Mouse (Mus musculus): Measurements from ENCODE around the gene Ralb. TPM values are rescaled to one million over a fixed set of nuclear protein-coding genes. Genes with fewer than 3 reads are reported as not detected.

Gene Ralb
- polyA plus RNA-seq, 1 experiment from 2014 or later, result 85.5 TPM

- no peak overlapping the region for H3K4me2 ChIP-seq (ENCODE audit: low read depth, severe bottlenecking)
- H3K9me3 ChIP-seq (ENCODE audit: control insufficient read depth, low read length), result no peaks in the 10 kb centered on the region
- ATAC-seq (ENCODE audit: insufficient number of reproducible peaks, low FRiP score, low TSS enrichment, low read depth) (no peak), DNase-seq (ENCODE audit: low spot score) (no peak)
- no peak overlapping the region for H3K9ac ChIP-seq (ENCODE audit: low read length)
- no peaks in the 10 kb centered on the region; the same call in 1 of the 2 replicates for H3K36me3 ChIP-seq (ENCODE audit: control insufficient read depth, insufficient read depth, low read length)
- H3K4me3 ChIP-seq (ENCODE audit: low read depth, low read length), result no peak overlapping the region
- no peaks in the 10 kb centered on the region for H3K4me1 ChIP-seq (ENCODE audit: control insufficient read depth, insufficient read depth, low read length)
- no peak overlapping the region for H3K27ac ChIP-seq (replicated peaks; ENCODE audit: low read depth, low read length)
- no peaks in the 10 kb centered on the region for H3K27me3 ChIP-seq (ENCODE audit: control insufficient read depth, insufficient read depth, low read length)
- WGBS, result 92% methylated on average over 18 of the region's 18 CpGs
These were observed 28.7 kb upstream of the Ralb start for GRCm38 (mm10) chr1:119533093-119533805.

GRCm38 (mm10) chr1:119532165-119532564, 27.6 kb upstream of the Ralb start:
- peaks cover 5% of the 10 kb centered on the region for H3K36me3 ChIP-seq (ENCODE audit: control insufficient read depth, insufficient read depth, low read length)
- DNase-seq (ENCODE audit: low spot score) (no peak), ATAC-seq (ENCODE audit: insufficient number of reproducible peaks, low FRiP score, low TSS enrichment, low read depth) (no peak)
- H3K9me3 ChIP-seq (ENCODE audit: control insufficient read depth, low read length), result no peaks in the 10 kb centered on the region
- H3K4me1 ChIP-seq (ENCODE audit: control insufficient read depth, insufficient read depth, low read length), result no peaks in the 10 kb centered on the region
- no peak overlapping the region for H3K4me3 ChIP-seq (ENCODE audit: low read depth, low read length)
- no peak overlapping the region for H3K4me2 ChIP-seq (ENCODE audit: low read depth, severe bottlenecking)
- WGBS, result 92% methylated on average over 6 of the region's 6 CpGs
- no peaks in the 10 kb centered on the region for H3K27me3 ChIP-seq (ENCODE audit: control insufficient read depth, insufficient read depth, low read length)
- no peak overlapping the region for H3K27ac ChIP-seq (replicated peaks; ENCODE audit: low read depth, low read length)
- H3K9ac ChIP-seq (ENCODE audit: low read length), result no peak overlapping the region

DNA sequence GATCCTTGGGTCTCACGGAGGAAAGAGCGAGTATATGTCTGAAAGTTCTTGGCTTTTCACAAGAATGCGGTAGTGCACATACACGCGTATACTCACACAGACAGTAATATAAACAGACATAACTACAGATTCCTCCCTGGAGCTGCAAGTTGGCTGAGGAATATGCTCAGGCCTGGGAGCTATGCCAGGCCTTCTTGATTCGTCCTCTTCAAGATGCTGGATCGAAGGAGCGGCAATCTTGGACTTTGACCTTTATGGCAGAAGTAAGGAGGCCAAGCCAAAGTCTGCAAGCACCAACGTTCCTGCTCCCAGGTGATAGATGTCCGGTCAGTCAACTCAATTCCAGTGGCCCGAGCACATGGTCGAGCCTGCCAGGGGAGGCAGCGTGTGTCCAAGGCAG, 26.3 kb upstream of the Ralb start:
- Histone ChIP-seq H3K4me1 (ENCODE audit: control insufficient read depth, insufficient read depth, low read length) (peaks cover 5% of the 10 kb centered on the region), H3K36me3 (ENCODE audit: control insufficient read depth, insufficient read depth, low read length) (peaks cover 5% of the 10 kb centered on the region), H3K4me2 (ENCODE audit: low read depth, severe bottlenecking) (no peak overlapping the region), H3K27me3 (ENCODE audit: control insufficient read depth, insufficient read depth, low read length) (no peaks in the 10 kb centered on the region), H3K27ac (replicated peaks; ENCODE audit: low read depth, low read length) (no peak overlapping the region), H3K4me3 (ENCODE audit: low read depth, low read length) (no peak overlapping the region), H3K9me3 (ENCODE audit: control insufficient read depth, low read length) (no peaks in the 10 kb centered on the region), H3K9ac (ENCODE audit: low read length) (no peak overlapping the region)
- ATAC-seq (ENCODE audit: insufficient number of reproducible peaks, low FRiP score, low TSS enrichment, low read depth) (no peak), DNase-seq (ENCODE audit: low spot score) (no peak)
- 93% methylated on average over 13 of the region's 13 CpGs for WGBS

GRCm38 (mm10) chr1:119525689-119526591, 21.3 kb upstream of the Ralb start, which contains the start of gene Tmem185b:
Tmem185b (plus strand) TSS chr1:119526160.
- Histone ChIP-seq H3K4me2 (ENCODE audit: low read depth, severe bottlenecking) (peak within 1 kb of the TSS; percentile 81), H3K9me3 (ENCODE audit: control insufficient read depth, low read length) (no peaks in the 10 kb centered on the region), H3K27ac (replicated peaks; ENCODE audit: low read depth, low read length) (0 out of 2 replicates have a peak within 1 kb of the TSS, but pooled peaks have one; percentile 30), H3K27me3 (ENCODE audit: control insufficient read depth, insufficient read depth, low read length) (no peaks in the 10 kb centered on the region), H3K4me3 (ENCODE audit: low read depth, low read length) (peak within 1 kb of the TSS; percentile 59), H3K4me1 (ENCODE audit: control insufficient read depth, insufficient read depth, low read length) (peaks cover 9% of the 10 kb centered on the region), H3K9ac (ENCODE audit: low read length) (peak within 1 kb of the TSS; percentile 79), H3K36me3 (ENCODE audit: control insufficient read depth, insufficient read depth, low read length) (peaks cover 5% of the 10 kb centered on the region)
- ATAC-seq (ENCODE audit: insufficient number of reproducible peaks, low FRiP score, low TSS enrichment, low read depth), result peak; percentile 95
- WGBS, result 1% methylated on average over 82 of the region's 82 CpGs
- peak; percentile 96 for DNase-seq (ENCODE audit: low spot score)

DNA sequence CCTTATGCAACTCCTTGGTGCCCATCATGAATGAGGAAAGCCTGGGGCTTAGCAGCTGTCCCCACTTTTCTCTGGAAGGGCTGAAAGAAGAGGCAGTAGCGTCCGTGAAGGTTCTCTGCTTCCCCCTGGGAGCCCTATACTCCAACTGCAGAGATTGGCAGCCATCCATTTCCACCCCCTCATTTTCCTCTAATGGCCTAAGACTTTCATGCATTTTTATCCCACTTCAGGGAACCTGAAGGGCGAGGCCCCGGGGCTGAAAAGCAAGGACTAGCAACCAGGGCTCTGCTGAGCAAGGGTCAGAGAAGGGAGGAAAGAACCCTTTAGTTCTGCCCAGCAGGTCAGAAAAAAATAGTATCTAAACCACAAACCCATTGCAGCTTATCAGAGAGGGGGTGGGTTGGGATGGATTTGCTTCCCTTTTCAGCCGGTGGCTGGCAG, 20.4 kb upstream of the Ralb start:
- DNase-seq (ENCODE audit: low spot score) (no peak), ATAC-seq (ENCODE audit: insufficient number of reproducible peaks, low FRiP score, low TSS enrichment, low read depth) (no peak)
- H3K4me1 ChIP-seq (ENCODE audit: control insufficient read depth, insufficient read depth, low read length), result peaks cover 9% of the 10 kb centered on the region
- no peak overlapping the region for H3K9ac ChIP-seq (ENCODE audit: low read length)
- peak overlapping the region; percentile 59 for H3K4me3 ChIP-seq (ENCODE audit: low read depth, low read length)
- no peaks in the 10 kb centered on the region for H3K27me3 ChIP-seq (ENCODE audit: control insufficient read depth, insufficient read depth, low read length)
- WGBS, result 43% methylated on average over 5 of the region's 5 CpGs
- H3K27ac ChIP-seq (replicated peaks; ENCODE audit: low read depth, low read length), result no peak overlapping the region
- H3K36me3 ChIP-seq (ENCODE audit: control insufficient read depth, insufficient read depth, low read length), result peaks cover 5% of the 10 kb centered on the region
- H3K9me3 ChIP-seq (ENCODE audit: control insufficient read depth, low read length), result no peaks in the 10 kb centered on the region
- H3K4me2 ChIP-seq (ENCODE audit: low read depth, severe bottlenecking), result peak overlapping the region; percentile 81

- ATAC-seq (ENCODE audit: insufficient number of reproducible peaks, low FRiP score, low TSS enrichment, low read depth) (no peak), DNase-seq (ENCODE audit: low spot score) (no peak)
- H3K9ac ChIP-seq (ENCODE audit: low read length), result no peak overlapping the region
- H3K4me3 ChIP-seq (ENCODE audit: low read depth, low read length), result no peak overlapping the region
- H3K9me3 ChIP-seq (ENCODE audit: control insufficient read depth, low read length), result no peaks in the 10 kb centered on the region
- no peak overlapping the region for H3K27ac ChIP-seq (replicated peaks; ENCODE audit: low read depth, low read length)
- H3K4me2 ChIP-seq (ENCODE audit: low read depth, severe bottlenecking), result no peak overlapping the region
- H3K4me1 ChIP-seq (ENCODE audit: control insufficient read depth, insufficient read depth, low read length), result peaks cover 9% of the 10 kb centered on the region
- H3K36me3 ChIP-seq (ENCODE audit: control insufficient read depth, insufficient read depth, low read length), result peaks cover 5% of the 10 kb centered on the region
- no peaks in the 10 kb centered on the region for H3K27me3 ChIP-seq (ENCODE audit: control insufficient read depth, insufficient read depth, low read length)
- 89% methylated on average over 7 of the region's 7 CpGs for WGBS
These were observed 19.2 kb upstream of the Ralb start for GRCm38 (mm10) chr1:119523826-119524225.

- no peak overlapping the region for H3K4me2 ChIP-seq (ENCODE audit: low read depth, severe bottlenecking)
- peaks cover 5% of the 10 kb centered on the region; the same call in 1 of the 2 replicates for H3K36me3 ChIP-seq (ENCODE audit: control insufficient read depth, insufficient read depth, low read length)
- DNase-seq (ENCODE audit: low spot score) (no peak), ATAC-seq (ENCODE audit: insufficient number of reproducible peaks, low FRiP score, low TSS enrichment, low read depth) (no peak)
- peaks cover 9% of the 10 kb centered on the region for H3K4me1 ChIP-seq (ENCODE audit: control insufficient read depth, insufficient read depth, low read length)
- H3K4me3 ChIP-seq (ENCODE audit: low read depth, low read length), result no peak overlapping the region
- 87% methylated on average over 7 of the region's 7 CpGs for WGBS
- no peak overlapping the region for H3K9ac ChIP-seq (ENCODE audit: low read length)
- H3K9me3 ChIP-seq (ENCODE audit: control insufficient read depth, low read length), result no peaks in the 10 kb centered on the region
- H3K27ac ChIP-seq (replicated peaks; ENCODE audit: low read depth, low read length), result no peak overlapping the region
- no peaks in the 10 kb centered on the region for H3K27me3 ChIP-seq (ENCODE audit: control insufficient read depth, insufficient read depth, low read length)
These were observed 18.8 kb upstream of the Ralb start for GRCm38 (mm10) chr1:119523369-119523768.

- Histone ChIP-seq H3K9ac (ENCODE audit: low read length) (no peak overlapping the region), H3K27me3 (ENCODE audit: control insufficient read depth, insufficient read depth, low read length) (no peaks in the 10 kb centered on the region), H3K36me3 (ENCODE audit: control insufficient read depth, insufficient read depth, low read length) (peaks cover 5% of the 10 kb centered on the region; the same call in 1 of the 2 replicates), H3K4me3 (ENCODE audit: low read depth, low read length) (no peak overlapping the region), H3K27ac (replicated peaks; ENCODE audit: low read depth, low read length) (no peak overlapping the region), H3K4me1 (ENCODE audit: control insufficient read depth, insufficient read depth, low read length) (peaks cover 9% of the 10 kb centered on the region), H3K4me2 (ENCODE audit: low read depth, severe bottlenecking) (no peak overlapping the region), H3K9me3 (ENCODE audit: control insufficient read depth, low read length) (no peaks in the 10 kb centered on the region)
- WGBS, result 83% methylated on average over 4 of the region's 4 CpGs
- no peak for DNase-seq (ENCODE audit: low spot score)
- no peak for ATAC-seq (ENCODE audit: insufficient number of reproducible peaks, low FRiP score, low TSS enrichment, low read depth)
These were observed 18.1 kb upstream of the Ralb start for GRCm38 (mm10) chr1:119522726-119523125.

All from limb, embryonic 11.5 days (tissue).